Mouse (Mus musculus): ENCODE measurements around the gene Mttp. TPM values are rescaled to one million over a fixed set of nuclear protein-coding genes. Genes with fewer than 3 reads are reported as not detected.

Mttp gene
- polyA plus RNA-seq, 1 experiment = 0.47 TPM

DNA sequence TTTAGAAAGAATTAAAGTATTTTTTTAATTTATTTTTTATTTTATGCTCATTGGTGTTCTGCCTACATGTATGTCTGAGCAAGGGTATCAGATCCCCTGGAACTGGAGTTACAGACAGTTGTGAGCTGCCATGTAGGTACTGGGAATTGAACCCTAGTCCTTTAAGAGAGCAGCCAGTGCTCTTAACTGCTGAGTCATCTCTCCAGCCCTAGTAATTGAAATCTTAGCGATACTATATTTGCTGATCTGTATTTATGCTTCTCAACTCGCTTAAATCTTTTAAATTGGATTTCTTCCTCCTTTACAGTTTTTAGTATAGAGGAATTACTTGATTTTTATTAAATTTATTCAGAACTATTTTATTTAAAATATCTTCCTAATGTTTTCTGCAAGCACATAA lies 103.8 kb downstream of the Mttp start:
- no peak for TF ChIP-seq POLR2A (IDR thresholded peaks at IDR 0.05; ENCODE audit: low read depth, low read length)
- H3K27ac ChIP-seq (ENCODE audit: insufficient read depth, low read length) = no peak overlapping the region
- no peaks in the 10 kb centered on the region for H3K27me3 ChIP-seq (ENCODE audit: control insufficient read depth, insufficient read depth, low read length)
- DNase-seq (ENCODE audit: low read depth in 1 of 2, low spot score in 2 of 2) = no peak
- no peaks in the 10 kb centered on the region for H3K36me3 ChIP-seq (ENCODE audit: control insufficient read depth, insufficient read depth, low read length)
- no peaks in the 10 kb centered on the region; the same call in 1 of the 2 replicates for H3K4me1 ChIP-seq (ENCODE audit: control insufficient read depth, insufficient read depth, insufficient read length)
- no peak overlapping the region for H3K4me3 ChIP-seq (ENCODE audit: extremely low read depth, insufficient read depth, insufficient read length)
- WGBS = 67% methylated on average over 2 of the region's 2 CpGs

Other genes starting within 250 kb of the Mttp start
- gene Lamtor3, start 226.5 kb downstream of the Mttp start, polyA plus RNA-seq (2012; rRNA removed) = 14.9 and 15.7 TPM in 2 replicates
- gene Dapp1, start 163.4 kb downstream of the Mttp start, polyA plus RNA-seq (2012; rRNA removed) = 11.9 and 13.5 TPM in 2 replicates
- gene 1110002E22Rik, start 79.9 kb downstream of the Mttp start, polyA plus RNA-seq (2012; rRNA removed) = 0.05 and 0.08 TPM in 2 replicates
- not detected in 2 replicates for gene Gm5105, start 77.6 kb downstream of the Mttp start, polyA plus RNA-seq (2012; rRNA removed)
- gene Trmt10a, start 1.5 kb downstream of the Mttp start, polyA plus RNA-seq (2012; rRNA removed) = 0.43 and 0.64 TPM in 2 replicates
- gene 4930579F01Rik, start 48.9 kb upstream of the Mttp start, polyA plus RNA-seq (2012; rRNA removed) = not detected in 2 replicates
- gene Adh7, start 72.8 kb upstream of the Mttp start, polyA plus RNA-seq (2012; rRNA removed) = not detected in 2 replicates
- 1.8 and 1.9 TPM in 2 replicates for gene Adh1, start 116.0 kb upstream of the Mttp start, polyA plus RNA-seq (2012; rRNA removed)
- gene Adh6a, start 168.3 kb upstream of the Mttp start, polyA plus RNA-seq (2012; rRNA removed) = not detected in 2 replicates
- not detected in 2 replicates for gene Adh6b, start 196.8 kb upstream of the Mttp start, polyA plus RNA-seq (2012; rRNA removed)